Mouse (Mus musculus) heart, postnatal 14 days (tissue): ENCODE measurements around the gene Kpna7. TPM values are rescaled to one million over a fixed set of nuclear protein-coding genes. Genes with fewer than 3 reads are reported as not detected.

Experiments
- total RNA-seq, 2 experiments: library from RNA; stranded (reverse); gene quantifications; 2 replicates each; pipeline ENCODE4 v1.2.3; 2021

Gene Kpna7
- total RNA-seq, 2 experiments from 2014 or later: not detected

Other genes with a start within 250 kb of the Kpna7 start
- 10 to 100 TPM; 23.7 to 25.4 TPM for gene Smurf1, start 118.2 kb downstream of the Kpna7 start, total RNA-seq
- not detected for gene Gm4871, start 51.3 kb downstream of the Kpna7 start, total RNA-seq
- not detected for gene 1700018F24Rik, start 41.0 kb downstream of the Kpna7 start, total RNA-seq
- gene Arpc1a, start 200 bp downstream of the Kpna7 start, total RNA-seq: 10 to 100 TPM; 63.3 to 67.2 TPM
- gene Arpc1b, start 30.2 kb upstream of the Kpna7 start, total RNA-seq: 100 to 1,000 TPM in 1 of 2 experiments, 10 to 100 TPM in 1; 97.2 to 113 TPM
- 10 to 100 TPM; 41.6 to 42.6 TPM for gene Pdap1, start 56.2 kb upstream of the Kpna7 start, total RNA-seq
- gene Bud31, start 56.3 kb upstream of the Kpna7 start, total RNA-seq: 10 to 100 TPM; 59.5 to 73.7 TPM
- 10 to 100 TPM; 27.1 to 27.8 TPM for gene Ptcd1, start 83.1 kb upstream of the Kpna7 start, total RNA-seq
- gene Cpsf4, start 83.2 kb upstream of the Kpna7 start, total RNA-seq: 10 to 100 TPM; 10.3 to 12.4 TPM
- gene Atp5j2, start 108.0 kb upstream of the Kpna7 start, total RNA-seq: 100 to 1,000 TPM; 871 to 935 TPM
- 1 to 10 TPM; 6.3 to 6.6 TPM for gene Zkscan14, start 117.8 kb upstream of the Kpna7 start, total RNA-seq
- 10 to 100 TPM in 1 of 2 experiments, 1 to 10 TPM in 1; 9.9 to 10.0 TPM for gene Zkscan5, start 120.5 kb upstream of the Kpna7 start, total RNA-seq
- gene Zfp655, start 147.7 kb upstream of the Kpna7 start, total RNA-seq: 10 to 100 TPM; 28.3 to 31.9 TPM
- gene Zscan25, start 196.5 kb upstream of the Kpna7 start, total RNA-seq: 10 to 100 TPM; 11.0 to 13.9 TPM